Mouse (Mus musculus): ENCODE measurements around the gene Smad1.

DNA sequence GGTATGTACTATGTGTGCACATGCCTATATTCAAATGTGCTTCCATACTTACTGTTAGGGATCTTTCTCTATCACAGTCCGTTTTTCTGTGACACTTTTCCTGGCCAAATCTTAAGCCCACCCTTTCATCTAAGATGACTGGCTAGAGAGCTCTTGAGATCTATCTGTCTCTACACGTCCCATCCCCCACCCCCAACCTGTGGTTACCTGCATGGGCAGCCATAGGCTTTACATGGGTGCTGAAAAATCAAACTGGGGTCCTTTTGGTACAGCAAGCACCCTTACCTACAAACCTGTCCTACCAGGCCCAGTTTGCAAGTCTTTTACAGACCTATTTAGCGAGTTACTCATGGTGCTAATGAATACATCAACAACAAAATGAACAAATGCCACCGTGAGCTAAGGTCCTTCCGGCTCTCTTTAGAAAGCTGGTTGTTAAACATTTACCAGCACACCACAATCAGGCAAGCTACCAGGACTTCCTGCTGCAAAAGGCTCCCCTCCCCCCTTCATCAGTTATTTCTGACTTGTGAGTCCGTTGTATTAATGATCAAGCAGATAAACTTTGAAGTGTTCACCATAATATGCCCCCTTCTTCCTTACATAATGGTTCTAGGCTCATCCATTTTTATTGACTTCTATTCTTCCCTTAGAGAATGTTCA, 5.7 kb upstream of the Smad1 start:
- TF ChIP-seq POLR2A (IDR thresholded peaks at IDR 0.05; ENCODE audit: borderline replicate concordance, insufficient read depth, low read length) (no peak), CTCF (IDR thresholded peaks at IDR 0.05; ENCODE audit: borderline replicate concordance, insufficient read depth, low read depth, low read length) (no peak)
